27 mouse cellular contexts compared by ENCODE assay signal in genomic region chr10:59119811-59120210, GRCm38 (mm10).
"Had no signal": no experiment of that assay in that cellular context is flagged by ENCODE, and none has a peak within 500 bp of the region (broad histone marks: within the 10 kb centered on the region; RNA-seq: fewer than 3 reads in every experiment).

No protein-coding gene starts in this region.

- H3K27ac ChIP-seq: embryonic facial prominence, embryonic 10.5 days; embryonic facial prominence, embryonic 12.5 days; embryonic facial prominence, embryonic 13.5 days; embryonic facial prominence, embryonic 15.5 days; forebrain, embryonic 12.5 days; forebrain, embryonic 13.5 days; forebrain, embryonic 15.5 days; gastrocnemius, adult 2 months; heart, adult 2 months had no signal

- H3K9me3 ChIP-seq: embryonic facial prominence, embryonic 10.5 days; embryonic facial prominence, embryonic 12.5 days; embryonic facial prominence, embryonic 13.5 days; embryonic facial prominence, embryonic 15.5 days; forebrain, embryonic 12.5 days; forebrain, embryonic 13.5 days; forebrain, embryonic 15.5 days had no signal

- H3K4me2 ChIP-seq: embryonic facial prominence, embryonic 12.5 days; embryonic facial prominence, embryonic 13.5 days; embryonic facial prominence, embryonic 15.5 days; forebrain, embryonic 12.5 days; forebrain, embryonic 13.5 days; forebrain, embryonic 15.5 days had no signal

- DNase-seq: cerebellum, adult 2 months; cerebellum, adult 8-10 months; cerebellum, adult 9-10 months; cerebellum, adult 9-11 months; cerebellum, postnatal 10 days; cerebellum, postnatal 14 days; cerebellum, postnatal 25 days; cerebellum, postnatal 36 days; embryo, embryonic 11 days; forebrain, postnatal 0 days; gastrocnemius, adult 2 months; gastrocnemius, postnatal 10 days; gastrocnemius, postnatal 14 days; gastrocnemius, postnatal 25 days; gastrocnemius, postnatal 36 days; heart, adult 18-20 months; heart, adult 2 months had no signal

- H3K9ac ChIP-seq: embryonic facial prominence, embryonic 12.5 days; embryonic facial prominence, embryonic 13.5 days; embryonic facial prominence, embryonic 15.5 days; forebrain, embryonic 12.5 days; forebrain, embryonic 13.5 days; forebrain, embryonic 15.5 days; forebrain, postnatal 0 days had no signal

- H3K36me3 ChIP-seq: embryonic facial prominence, embryonic 10.5 days; embryonic facial prominence, embryonic 12.5 days; embryonic facial prominence, embryonic 13.5 days; embryonic facial prominence, embryonic 15.5 days; forebrain, embryonic 12.5 days; forebrain, embryonic 15.5 days had no signal

- H3K27me3 ChIP-seq: embryonic facial prominence, embryonic 12.5 days; embryonic facial prominence, embryonic 13.5 days; embryonic facial prominence, embryonic 15.5 days; forebrain, embryonic 12.5 days; forebrain, embryonic 13.5 days; forebrain, embryonic 15.5 days had no signal

- H3K4me1 ChIP-seq: embryonic facial prominence, embryonic 12.5 days; embryonic facial prominence, embryonic 15.5 days; forebrain, embryonic 12.5 days; forebrain, embryonic 13.5 days had no signal

- ATAC-seq: forebrain, embryonic 13.5 days; forebrain, embryonic 14.5 days; forebrain, embryonic 15.5 days; forebrain, embryonic 16.5 days; forebrain, postnatal 0 days had no signal

- H3K4me3 ChIP-seq: embryonic facial prominence, embryonic 10.5 days; embryonic facial prominence, embryonic 12.5 days; embryonic facial prominence, embryonic 13.5 days; embryonic facial prominence, embryonic 15.5 days; erythroblast, embryonic 14.5 days; forebrain, embryonic 12.5 days; forebrain, embryonic 13.5 days; forebrain, embryonic 15.5 days; gastrocnemius, adult 2 months; heart, adult 2 months had no signal
